8 mouse cellular contexts compared by ENCODE assay signal in genomic region chr14:20544467-20545411, GRCm38 (mm10). TPM values are rescaled to one million over a fixed set of nuclear protein-coding genes. Genes with fewer than 3 reads are reported as not detected.
DNase-seq lines count a peak whose midpoint lies in the region; ATAC-seq and TF ChIP-seq lines count a peak whose summit lies in the region.

No protein-coding gene starts in this region.

- peaks cover 20% of the 10 kb centered on the region for H3K36me3 ChIP-seq in heart, embryonic 14.5 days (ENCODE audit: control insufficient read depth, insufficient read depth, low read length)
- H3K36me3 ChIP-seq in forebrain, postnatal 0 days (ENCODE audit: insufficient read depth), result peaks cover 18% of the 10 kb centered on the region
- H3K36me3 ChIP-seq in liver, postnatal 0 days (replicated peaks; ENCODE audit: insufficient read depth, low read length), result no peaks in the 10 kb centered on the region; the same call in 1 of the 2 replicates

- H3K4me1 ChIP-seq in heart, embryonic 14.5 days (ENCODE audit: control insufficient read depth in 2 of 2, insufficient read depth in 2 of 2, low read length in 2 of 2), result peaks cover 0 to 19% of the 10 kb centered on the region in 2 experiments; a peak in 2 of 4 replicates
- peaks cover 7% of the 10 kb centered on the region; the same call in 1 of the 2 replicates for H3K4me1 ChIP-seq in forebrain, postnatal 0 days (ENCODE audit: insufficient read depth)
- H3K4me1 ChIP-seq in liver, postnatal 0 days (ENCODE audit: insufficient read depth), result peaks cover 15% of the 10 kb centered on the region

- H3K4me2 ChIP-seq in heart, embryonic 14.5 days (ENCODE audit: low read length), result peak overlapping the region; percentile 72
- peak overlapping the region; percentile 60 for H3K4me2 ChIP-seq in forebrain, postnatal 0 days (ENCODE audit: low read depth)
- H3K4me2 ChIP-seq in liver, postnatal 0 days (ENCODE audit: low read depth, low read length), result peak overlapping the region; percentile 76

- 72% methylated on average over 7 of the region's 7 CpGs for WGBS in heart, embryonic 14.5 days
- 61% methylated on average over 7 of the region's 7 CpGs for WGBS in forebrain, postnatal 0 days
- 42% methylated on average over 7 of the region's 7 CpGs for WGBS in liver, postnatal 0 days (ENCODE audit: insufficient replicate concordance)

- H3K9me3 ChIP-seq in heart, embryonic 14.5 days (ENCODE audit: control insufficient read depth, low read length), result no peaks in the 10 kb centered on the region
- no peaks in the 10 kb centered on the region for H3K9me3 ChIP-seq in forebrain, postnatal 0 days (ENCODE audit: low read length)
- H3K9me3 ChIP-seq in liver, postnatal 0 days (ENCODE audit: low read length), result no peaks in the 10 kb centered on the region

- peak overlapping the region; percentile 79 for H3K9ac ChIP-seq in heart, embryonic 14.5 days (ENCODE audit: low read length)
- H3K9ac ChIP-seq in forebrain, postnatal 0 days, result peak overlapping the region; percentile 96; the same call in 1 of the 2 replicates
- peak overlapping the region; percentile 90 for H3K9ac ChIP-seq in liver, postnatal 0 days (replicated peaks)

- H3K4me3 ChIP-seq in heart, embryonic 14.5 days (ENCODE audit: control insufficient read depth in 1 of 2, insufficient read depth in 1 of 2, low read depth in 1 of 2, low read length in 2 of 2), result peak overlapping the region in 1 of 2 experiments; percentile 70; a peak in 2 of 4 replicates
- H3K4me3 ChIP-seq in forebrain, postnatal 0 days (ENCODE audit: low read depth, low read length), result peak overlapping the region; percentile 92
- H3K4me3 ChIP-seq in liver, postnatal 0 days (ENCODE audit: low read depth, low read length), result peak overlapping the region; percentile 76

- peak; percentile 86; the same call in 1 of the 2 replicates for TF ChIP-seq EP300 in liver, postnatal 0 days (IDR thresholded peaks at IDR 0.05; ENCODE audit: low read depth)

- no peak for ATAC-seq in heart, embryonic 14.5 days (ENCODE audit: insufficient number of reproducible peaks, insufficient read depth, low FRiP score, low read depth)
- ATAC-seq in forebrain, postnatal 0 days, result no peak
- peak; percentile 18 for ATAC-seq in liver, postnatal 0 days

- DNase-seq in heart, adult 18-20 months, result no peak
- DNase-seq in R1 (ENCODE audit: low read depth, low spot score), result peak; percentile 14
- DNase-seq in forebrain, postnatal 0 days, result no peak
- peak; percentile 21 for DNase-seq in liver, postnatal 0 days
- DNase-seq in layer of hippocampus, adult 9-10 months (ENCODE audit: low spot score), result no peak
- DNase-seq in right cerebral cortex, postnatal 36 days (ENCODE audit: low spot score in 2 of 2), result no peak
- no peak for DNase-seq in lung, postnatal 36 days

- H3K27ac ChIP-seq in heart, embryonic 14.5 days (replicated peaks in 1 of 2; ENCODE audit: control insufficient read depth in 1 of 2, insufficient read depth in 1 of 2, low read depth in 2 of 2, low read length in 2 of 2), result no peak overlapping the region
- H3K27ac ChIP-seq in forebrain, postnatal 0 days (ENCODE audit: low read depth, low read length), result no peak overlapping the region
- H3K27ac ChIP-seq in liver, postnatal 0 days (ENCODE audit: low read depth), result peak overlapping the region; percentile 100

- no peaks in the 10 kb centered on the region for H3K27me3 ChIP-seq in heart, embryonic 14.5 days (ENCODE audit: control insufficient read depth, insufficient read depth, low read length)
- H3K27me3 ChIP-seq in forebrain, postnatal 0 days (ENCODE audit: insufficient read depth, low read length), result no peaks in the 10 kb centered on the region
- H3K27me3 ChIP-seq in liver, postnatal 0 days (ENCODE audit: insufficient read depth, low read length), result no peaks in the 10 kb centered on the region

- no peak for TF ChIP-seq CTCF in forebrain, postnatal 0 days (IDR thresholded peaks at IDR 0.05; ENCODE audit: low read depth)
- 0 out of 2 replicates have a peak, but pooled peaks have one; percentile 1 for TF ChIP-seq CTCF in liver, postnatal 0 days (IDR thresholded peaks at IDR 0.05; ENCODE audit: low read depth)

RNA-seq across cellular contexts. Expression of gene Ppp3cb, which starts 1.6 kb away (rescaled TPM):
- polyA plus RNA-seq in heart, embryonic 14.5 days (2014; fragmentation: Nextera tagmentation; extraction: Ambion mirVana), result 44.2 and 46.2 TPM in 2 replicates
- total RNA-seq in heart, adult 18-20 months (2021), result 10 to 100 TPM; 66.3 to 67.5 TPM
- total RNA-seq in forebrain, postnatal 0 days (2014; rRNA removed), result 172 and 194 TPM in 2 replicates
- polyA plus RNA-seq in forebrain, postnatal 0 days (2015; fragmentation: Nextera tagmentation; extraction: Ambion mirVana), result 83.5 and 103 TPM in 2 replicates
- 13.6 and 14.9 TPM in 2 replicates for polyA plus RNA-seq in liver, postnatal 0 days (2015; fragmentation: Nextera tagmentation; extraction: Ambion mirVana)

RNA-seq across cellular contexts. Expression of gene Mss51, which starts 48.0 kb away (rescaled TPM):
- 0.67 and 0.88 TPM in 2 replicates for polyA plus RNA-seq in heart, embryonic 14.5 days (2014; fragmentation: Nextera tagmentation; extraction: Ambion mirVana)
- total RNA-seq in heart, adult 18-20 months (2021), result under 1 TPM; 0.36 to 0.42 TPM
- total RNA-seq in forebrain, postnatal 0 days (2014; rRNA removed), result 0.14 and 0.15 TPM in 2 replicates
- not detected in 2 replicates for polyA plus RNA-seq in forebrain, postnatal 0 days (2015; fragmentation: Nextera tagmentation; extraction: Ambion mirVana)
- polyA plus RNA-seq in liver, postnatal 0 days (2015; fragmentation: Nextera tagmentation; extraction: Ambion mirVana), result 0.40 and 0.41 TPM in 2 replicates

Comparison
In these comparisons a context has a peak if more than half of its experiments do, and no peak if none do; other contexts are left out.
1. DNase-seq: peak in R1 (single experiment) and liver, postnatal 0 days (single experiment); none in heart, adult 18-20 months (0 of 2), forebrain, postnatal 0 days (single experiment), layer of hippocampus, adult 9-10 months (single experiment), right cerebral cortex, postnatal 36 days (0 of 2) and lung, postnatal 36 days (single experiment).
2. Peak in every context shown above with its lines, with median percentiles within 50 percentile points of each other: H3K4me2 ChIP-seq and H3K9ac ChIP-seq.